17 mouse cellular contexts compared by ENCODE assay signal in genomic region chr11:4660309-4661025, GRCm38 (mm10). TPM values are rescaled to one million over a fixed set of nuclear protein-coding genes. Genes with fewer than 3 reads are reported as not detected.
A peak's percentile ranks its signal among the peaks of the same experiment; 100 is the strongest.
DNase-seq lines count a peak whose midpoint lies in the region; ATAC-seq lines count a peak whose summit lies in the region.
"Had no signal": no experiment of that assay in that cellular context is flagged by ENCODE, and none has a peak within 500 bp of the region (broad histone marks: within the 10 kb centered on the region; RNA-seq: fewer than 3 reads in every experiment).

No protein-coding gene starts in this region.

- H3K4me1 ChIP-seq in forebrain, embryonic 15.5 days: peaks cover 14% of the 10 kb centered on the region
- H3K4me1 ChIP-seq in forebrain, embryonic 11.5 days (replicated peaks; ENCODE audit: control insufficient read depth, insufficient read depth, low read length): no peaks in the 10 kb centered on the region
- H3K4me1 ChIP-seq in liver, embryonic 16.5 days (ENCODE audit: control insufficient read depth, low read depth, low read length): peaks cover 23% of the 10 kb centered on the region
- H3K4me1 ChIP-seq: limb, embryonic 13.5 days had no signal

- intact Hi-C loops in left cerebral cortex, postnatal 4 days (cut with DNase I): no loop called here
- intact Hi-C loops in gastrocnemius, postnatal 14 days (cut with DNase I; ENCODE audit: low total_unique reads): no loop called here

- 0 out of 2 replicates have a peak overlapping the region, but pooled peaks have one; percentile 54 for H3K27ac ChIP-seq in forebrain, embryonic 15.5 days (replicated peaks)
- H3K27ac ChIP-seq in forebrain, embryonic 11.5 days (ENCODE audit: low read depth, low read length): no peak overlapping the region
- H3K27ac ChIP-seq in liver, embryonic 16.5 days (ENCODE audit: low read length): peak overlapping the region; percentile 65
- H3K27ac ChIP-seq: limb, embryonic 13.5 days; neural tube, embryonic 15.5 days had no signal

- no peak overlapping the region for H3K9ac ChIP-seq in forebrain, embryonic 15.5 days (replicated peaks)
- no peak overlapping the region for H3K9ac ChIP-seq in forebrain, embryonic 11.5 days (ENCODE audit: low read length)
- H3K9ac ChIP-seq in liver, embryonic 16.5 days (ENCODE audit: low read depth, low read length): peak overlapping the region; percentile 15; the same call in 1 of the 2 replicates
- H3K9ac ChIP-seq: limb, embryonic 13.5 days; neural tube, embryonic 15.5 days had no signal

- ATAC-seq in forebrain, embryonic 15.5 days (replicated peaks): no peak
- ATAC-seq in forebrain, embryonic 11.5 days (replicated peaks; ENCODE audit: low FRiP score): no peak
- peak; percentile 69 for ATAC-seq in liver, embryonic 16.5 days (ENCODE audit: low read depth)
- ATAC-seq: activated CD4-positive, CD25-positive, alpha-beta regulatory T cell, adult 4 months had no signal

- peaks cover 16% of the 10 kb centered on the region for H3K36me3 ChIP-seq in forebrain, embryonic 15.5 days
- H3K36me3 ChIP-seq in forebrain, embryonic 11.5 days (ENCODE audit: control insufficient read depth, insufficient read depth, low read length): peaks cover 2% of the 10 kb centered on the region
- H3K36me3 ChIP-seq in liver, embryonic 16.5 days (ENCODE audit: control insufficient read depth, insufficient read depth): peaks cover 7% of the 10 kb centered on the region

- 84% methylated on average over 7 of the region's 7 CpGs for WGBS in forebrain, embryonic 15.5 days
- 84% methylated on average over 7 of the region's 7 CpGs for WGBS in forebrain, embryonic 11.5 days
- 70% methylated on average over 7 of the region's 7 CpGs for WGBS in liver, embryonic 16.5 days (ENCODE audit: insufficient replicate concordance)

- no peak for DNase-seq in forebrain, embryonic 11.5 days (ENCODE audit: low spot score)
- peak; percentile 52 for DNase-seq in left cerebral cortex, postnatal 4 days
- no peak for DNase-seq in left cerebral cortex, adult 11 months (ENCODE audit: low spot score)
- peak; percentile 21 for DNase-seq in brain, adult 2 months (ENCODE audit: low read depth, low spot score)
- DNase-seq in gastrocnemius, postnatal 14 days: no peak
- no peak for DNase-seq in left cerebral cortex, adult 9 months (ENCODE audit: low spot score in 2 of 2)
- DNase-seq: lung, postnatal 4 days; thymus, postnatal 36 days had no signal

- H3K27me3 ChIP-seq in forebrain, embryonic 15.5 days: no peaks in the 10 kb centered on the region
- H3K27me3 ChIP-seq in forebrain, embryonic 11.5 days (ENCODE audit: control insufficient read depth, insufficient read depth, low read length): no peaks in the 10 kb centered on the region
- H3K27me3 ChIP-seq in liver, embryonic 16.5 days (ENCODE audit: control insufficient read depth, insufficient read depth, low read depth, low read length): no peaks in the 10 kb centered on the region
- H3K27me3 ChIP-seq: limb, embryonic 13.5 days; neural tube, embryonic 15.5 days had no signal

- no peak overlapping the region for H3K4me2 ChIP-seq in forebrain, embryonic 15.5 days (replicated peaks)
- H3K4me2 ChIP-seq in forebrain, embryonic 11.5 days (ENCODE audit: low read depth, low read length, severe bottlenecking): no peak overlapping the region
- H3K4me2 ChIP-seq in liver, embryonic 16.5 days (ENCODE audit: low read depth, low read length): no peak overlapping the region; the same call in 1 of the 2 replicates
- H3K4me2 ChIP-seq: limb, embryonic 13.5 days; neural tube, embryonic 15.5 days had no signal

- H3K9me3 ChIP-seq in forebrain, embryonic 15.5 days: no peaks in the 10 kb centered on the region
- H3K9me3 ChIP-seq in forebrain, embryonic 11.5 days (ENCODE audit: control insufficient read depth, low read length): no peaks in the 10 kb centered on the region
- no peaks in the 10 kb centered on the region for H3K9me3 ChIP-seq in liver, embryonic 16.5 days (replicated peaks; ENCODE audit: control insufficient read depth, low read length)
- H3K9me3 ChIP-seq: limb, embryonic 13.5 days; neural tube, embryonic 15.5 days had no signal

- H3K4me3 ChIP-seq in forebrain, embryonic 15.5 days: no peak overlapping the region
- H3K4me3 ChIP-seq in forebrain, embryonic 11.5 days (ENCODE audit: low read depth, low read length): no peak overlapping the region
- H3K4me3 ChIP-seq in liver, embryonic 16.5 days (ENCODE audit: low read depth, low read length): no peak overlapping the region
- H3K4me3 ChIP-seq: limb, embryonic 13.5 days; neural tube, embryonic 15.5 days had no signal

RNA-seq across cellular contexts. Expression of gene Ascc2, which starts 22.9 kb away (rescaled TPM):
- polyA plus RNA-seq in forebrain, embryonic 15.5 days (2015; fragmentation: Nextera tagmentation; extraction: Ambion mirVana): 24.0 and 27.1 TPM in 2 replicates
- polyA plus RNA-seq in forebrain, embryonic 11.5 days (2014; fragmentation: Nextera tagmentation; extraction: Ambion mirVana): 36.7 and 39.2 TPM in 2 replicates
- 10 to 100 TPM; 27.3 to 28.3 TPM for total RNA-seq in left cerebral cortex, postnatal 4 days (2021)
- polyA plus RNA-seq in liver, embryonic 16.5 days (2015; fragmentation: Nextera tagmentation; extraction: Ambion mirVana): 16.5 and 18.2 TPM in 2 replicates
- total RNA-seq in gastrocnemius, postnatal 14 days (2021): 10 to 100 TPM; 13.1 to 13.7 TPM

RNA-seq across cellular contexts. Expression of gene Gm11032, which starts 40.6 kb away (rescaled TPM):
- polyA plus RNA-seq in forebrain, embryonic 15.5 days (2015; fragmentation: Nextera tagmentation; extraction: Ambion mirVana): not detected in 2 replicates
- not detected in 2 replicates for polyA plus RNA-seq in forebrain, embryonic 11.5 days (2014; fragmentation: Nextera tagmentation; extraction: Ambion mirVana)
- total RNA-seq in left cerebral cortex, postnatal 4 days (2021): not detected
- not detected in 2 replicates for polyA plus RNA-seq in liver, embryonic 16.5 days (2015; fragmentation: Nextera tagmentation; extraction: Ambion mirVana)
- not detected for total RNA-seq in gastrocnemius, postnatal 14 days (2021)
- total RNA-seq: common myeloid progenitor, adult 5-6 weeks; layer of hippocampus, postnatal 10 days had no signal
- polyA plus RNA-seq: activated CD4-positive, CD25-positive, alpha-beta regulatory T cell, adult 4 months; frontal cortex, adult 2 months; hindbrain, embryonic 11.5 days; limb, embryonic 13.5 days; neural tube, embryonic 15.5 days had no signal

RNA-seq across cellular contexts. Expression of gene Uqcr10, which starts 43.7 kb away (rescaled TPM):
- polyA plus RNA-seq in forebrain, embryonic 15.5 days (2015; fragmentation: Nextera tagmentation; extraction: Ambion mirVana): 538 and 557 TPM in 2 replicates
- polyA plus RNA-seq in forebrain, embryonic 11.5 days (2014; fragmentation: Nextera tagmentation; extraction: Ambion mirVana): 550 and 552 TPM in 2 replicates
- 100 to 1,000 TPM; 253 to 282 TPM for total RNA-seq in left cerebral cortex, postnatal 4 days (2021)
- polyA plus RNA-seq in liver, embryonic 16.5 days (2015; fragmentation: Nextera tagmentation; extraction: Ambion mirVana): 606 and 617 TPM in 2 replicates
- total RNA-seq in gastrocnemius, postnatal 14 days (2021): 100 to 1,000 TPM; 851 to 959 TPM

RNA-seq across cellular contexts. Expression of gene Zmat5, which starts 44.0 kb away (rescaled TPM):
- 72.3 and 78.4 TPM in 2 replicates for polyA plus RNA-seq in forebrain, embryonic 15.5 days (2015; fragmentation: Nextera tagmentation; extraction: Ambion mirVana)
- polyA plus RNA-seq in forebrain, embryonic 11.5 days (2014; fragmentation: Nextera tagmentation; extraction: Ambion mirVana): 70.9 and 76.4 TPM in 2 replicates
- total RNA-seq in left cerebral cortex, postnatal 4 days (2021): 10 to 100 TPM; 24.9 to 31.3 TPM
- polyA plus RNA-seq in liver, embryonic 16.5 days (2015; fragmentation: Nextera tagmentation; extraction: Ambion mirVana): 21.4 and 21.7 TPM in 2 replicates
- total RNA-seq in gastrocnemius, postnatal 14 days (2021): 10 to 100 TPM; 14.8 to 15.1 TPM

Comparison
In these comparisons a context has a peak if more than half of its experiments do, and no peak if none do; other contexts are left out.
1. DNase-seq: peak in left cerebral cortex, postnatal 4 days (single experiment) and brain, adult 2 months (single experiment); none in forebrain, embryonic 11.5 days (single experiment), left cerebral cortex, adult 11 months (single experiment), gastrocnemius, postnatal 14 days (single experiment) and left cerebral cortex, adult 9 months (0 of 2).
2. RNA of gene Gm11032, which starts 40.6 kb away (polyA plus RNA-seq): not detected in forebrain, embryonic 11.5 days; not detected in forebrain, embryonic 15.5 days and not detected in liver, embryonic 16.5 days; every median in the first group is over 10 times any median in the second.